Mouse (Mus musculus) cerebellum, adult 2 months (tissue): ENCODE measurements around the gene Fcrla.

Experiments used
- CTCF ChIP-seq: fragments of 200-500 bp; IDR thresholded peaks from 2 replicates; pipeline ENCODE4 v1.5.1; 2011; ENCODE audit warnings: low read depth, mild to moderate bottlenecking, control low read depth, low read length, moderate library complexity, borderline replicate concordance; ENCODE audit not compliant: insufficient read depth
- POLR2A ChIP-seq: fragments of 200-500 bp; IDR thresholded peaks from 2 replicates; pipeline ENCODE4 v1.6.1; 2011; ENCODE audit warnings: low read length, control low read depth, borderline replicate concordance; ENCODE audit not compliant: insufficient read depth

GRCm38 (mm10) chr1:170867691-170868105, 59.7 kb downstream of the Fcrla start, which contains the start of gene Atf6:
- TF ChIP-seq CTCF (no peak), POLR2A (peak; percentile 76; the same call in 1 of the 2 replicates)
